Mouse (Mus musculus) right cerebral cortex, postnatal 4 days (tissue): ENCODE results near the gene Taar5.

ENCODE experiments used
- DNase-seq: peaks from one replicate; pipeline ENCODE4 v3.0.0-alpha.2; 2022

The Taar5 gene

DNA sequence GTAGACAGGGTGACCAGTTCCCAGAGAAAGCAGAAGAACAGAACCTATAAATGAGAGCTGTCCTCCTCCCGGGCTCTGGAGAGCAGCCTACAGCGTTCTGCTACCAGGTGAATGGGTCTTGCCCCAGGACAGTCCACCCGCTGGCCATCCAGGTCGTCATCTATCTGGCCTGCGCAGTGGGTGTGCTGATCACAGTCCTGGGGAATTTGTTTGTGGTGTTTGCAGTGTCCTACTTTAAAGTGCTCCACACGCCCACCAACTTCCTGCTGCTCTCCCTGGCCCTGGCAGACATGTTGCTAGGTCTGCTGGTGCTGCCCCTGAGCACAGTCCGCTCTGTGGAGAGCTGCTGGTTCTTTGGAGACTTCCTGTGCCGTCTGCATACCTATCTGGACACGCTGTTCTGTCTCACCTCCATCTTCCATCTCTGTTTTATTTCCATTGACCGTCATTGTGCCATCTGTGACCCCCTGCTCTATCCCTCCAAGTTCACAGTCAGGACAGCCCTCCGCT, at the start of gene Taar5:
TSS of gene Taar5 (plus strand) at position 51 of the 510 bp plus-strand sequence.
- no peak for DNase-seq

DNA sequence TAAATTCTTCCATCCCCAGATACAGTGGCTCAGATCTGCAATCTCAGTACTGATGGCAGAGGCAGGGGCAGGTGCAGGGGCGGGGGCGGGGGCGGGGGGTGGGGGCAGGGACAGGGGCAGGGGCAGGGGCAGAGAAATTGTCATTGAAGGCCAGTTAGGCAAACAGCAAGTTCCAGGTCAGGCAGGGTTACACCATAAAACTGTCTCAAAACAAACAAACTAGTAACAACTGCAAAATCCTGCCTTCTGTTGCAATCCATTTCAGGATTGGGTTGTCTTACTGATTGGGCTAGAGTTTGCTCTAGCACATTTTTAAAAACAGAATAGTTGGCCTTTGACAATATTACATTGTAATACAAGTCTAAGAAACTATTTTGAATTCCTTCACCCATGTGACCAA, 48.0 kb upstream of the Taar5 start:
- no peak for DNase-seq

- DNase-seq, result no peak
Measured at GRCm38 (mm10) chr10:23923941-23924340, 46.6 kb upstream of the Taar5 start.

DNA sequence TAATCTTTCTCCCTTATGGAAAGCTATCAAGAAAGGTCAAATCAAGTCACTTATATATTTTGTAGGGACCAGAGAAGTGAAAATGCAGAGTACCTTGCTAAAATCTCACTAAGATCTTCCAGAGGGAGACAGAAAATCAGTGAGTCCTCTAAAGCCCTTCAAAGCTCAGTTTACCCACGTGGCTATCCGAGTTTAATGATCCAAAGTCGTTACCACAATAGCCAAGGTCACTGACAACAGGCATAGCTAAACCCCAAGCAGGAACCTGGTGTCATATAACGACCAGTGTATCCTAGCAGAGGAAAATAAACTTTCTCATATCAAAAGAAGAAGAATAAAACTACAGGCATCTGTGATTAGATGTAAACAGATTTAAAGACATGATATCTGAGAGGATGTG, 32.9 kb upstream of the Taar5 start:
- DNase-seq, result no peak

GRCm38 (mm10) chr10:23938312-23938711, 32.2 kb upstream of the Taar5 start, which contains the start of gene Taar2:
Taar2 (plus strand) TSS chr10:23938572.
- DNase-seq, result no peak

GRCm38 (mm10) chr10:23942465-23942864, 28.0 kb upstream of the Taar5 start:
- no peak for DNase-seq

- no peak for DNase-seq
Measured at GRCm38 (mm10) chr10:23948026-23948425, 22.5 kb upstream of the Taar5 start.

GRCm38 (mm10) chr10:23949508-23950005, 20.9 kb upstream of the Taar5 start, which contains the start of gene Taar3:
Taar3 (plus strand) TSS chr10:23949558.
- peak; percentile 19 for DNase-seq

GRCm38 (mm10) chr10:23951714-23952113, 18.8 kb upstream of the Taar5 start:
- no peak for DNase-seq

DNA sequence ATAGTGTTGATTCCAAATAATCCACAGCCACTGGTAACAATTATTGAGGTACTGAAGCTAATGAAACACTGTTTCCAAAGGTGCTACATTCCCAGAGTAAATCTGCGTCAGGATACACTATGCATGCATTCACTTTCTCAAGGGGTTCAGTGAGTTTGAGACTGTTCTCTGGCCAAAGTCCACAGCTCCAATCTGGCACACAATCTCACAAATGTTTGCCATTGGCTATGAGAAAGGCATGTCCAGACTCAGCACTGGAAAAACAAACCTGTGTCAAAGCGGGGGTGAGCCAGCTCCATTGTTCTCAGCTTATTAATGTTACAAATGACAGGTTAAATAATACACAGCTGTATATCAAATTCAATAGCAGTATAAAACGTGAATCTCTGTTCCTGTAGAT, 11.4 kb upstream of the Taar5 start:
- DNase-seq, result no peak

DNA sequence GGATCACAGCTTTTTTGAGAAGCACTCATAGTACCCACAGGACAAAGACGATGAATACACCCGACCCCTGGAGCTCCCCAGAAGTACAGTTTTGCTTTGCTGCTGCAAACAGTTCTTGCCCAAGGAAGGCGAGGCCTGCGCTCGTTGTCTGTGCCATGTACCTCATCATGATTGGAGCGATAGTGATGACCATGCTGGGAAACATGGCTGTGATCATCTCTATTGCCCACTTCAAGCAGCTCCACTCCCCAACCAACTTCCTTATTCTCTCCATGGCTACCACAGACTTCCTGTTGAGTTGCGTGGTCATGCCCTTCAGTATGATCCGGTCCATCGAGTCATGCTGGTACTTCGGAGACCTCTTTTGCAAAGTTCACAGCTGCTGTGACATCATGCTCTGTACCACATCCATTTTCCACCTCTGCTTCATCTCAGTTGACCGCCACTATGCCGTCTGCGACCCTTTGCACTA, 10.0 kb upstream of the Taar5 start, which contains the start of gene Taar4:
TSS of gene Taar4 (plus strand) at position 51 of the 472 bp plus-strand sequence.
- no peak for DNase-seq

DNA sequence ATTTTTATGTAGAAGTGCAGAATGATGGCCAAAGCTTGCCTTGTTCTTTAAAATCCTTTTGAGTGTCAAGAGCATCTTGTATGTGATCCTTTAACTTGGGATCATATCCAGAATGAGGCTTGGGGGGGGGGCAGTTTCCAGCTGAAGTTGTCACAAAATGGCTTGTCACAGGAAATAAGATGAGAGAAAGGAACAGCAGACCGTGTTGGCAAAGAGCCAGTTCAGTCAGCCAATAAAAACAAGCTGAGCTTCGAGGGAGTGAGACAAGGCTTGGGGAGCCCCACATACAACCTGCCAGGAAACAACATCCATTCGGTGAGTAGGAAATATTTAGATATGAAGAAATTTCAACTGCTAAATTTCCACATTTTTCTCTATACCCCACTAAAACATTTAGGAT, 7.1 kb upstream of the Taar5 start:
- DNase-seq, result no peak

GRCm38 (mm10) chr10:23964921-23965610, 5.4 kb upstream of the Taar5 start:
- DNase-seq, result no peak

GRCm38 (mm10) chr10:23971256-23971655, 750 bp downstream of the Taar5 start:
- no peak for DNase-seq

GRCm38 (mm10) chr10:23977958-23978357, 7.5 kb downstream of the Taar5 start:
- DNase-seq, result no peak

- peak; percentile 71 for DNase-seq
Measured at GRCm38 (mm10) chr10:23978901-23979705, 8.6 kb downstream of the Taar5 start.

DNA sequence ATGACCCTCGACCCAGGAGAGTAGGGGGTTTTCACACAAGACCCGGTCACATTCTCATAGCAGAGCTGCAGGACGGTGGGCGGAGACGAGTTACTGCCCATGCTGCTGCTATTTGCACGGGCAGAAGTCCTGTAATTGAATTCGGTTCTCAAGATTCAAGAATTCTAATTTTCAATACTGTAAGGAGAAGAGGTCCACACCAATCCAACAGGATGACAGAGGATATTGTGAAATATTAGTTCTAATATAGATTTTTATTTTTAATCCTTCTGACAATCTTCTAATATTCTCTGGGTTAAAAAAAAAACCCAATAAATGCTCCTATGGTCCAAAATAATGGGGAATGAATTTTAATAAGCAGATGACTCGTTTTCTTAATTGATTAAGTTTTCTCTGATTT, 15.0 kb downstream of the Taar5 start, which contains the start of gene Taar6:
TSS of gene Taar6 (minus strand) at position 101 of the 400 bp plus-strand sequence.
- DNase-seq, result no peak

GRCm38 (mm10) chr10:23986419-23986818, 15.9 kb downstream of the Taar5 start:
- DNase-seq, result no peak

- no peak for DNase-seq
Measured at GRCm38 (mm10) chr10:23993381-23993780, 22.9 kb downstream of the Taar5 start, which contains the start of gene Taar7a. Taar7a (minus strand) TSS chr10:23993481.

- no peak for DNase-seq
Measured at GRCm38 (mm10) chr10:23999639-24000038, 29.1 kb downstream of the Taar5 start, which contains the start of gene Taar7b. Taar7b (plus strand) TSS chr10:23999939.

DNA sequence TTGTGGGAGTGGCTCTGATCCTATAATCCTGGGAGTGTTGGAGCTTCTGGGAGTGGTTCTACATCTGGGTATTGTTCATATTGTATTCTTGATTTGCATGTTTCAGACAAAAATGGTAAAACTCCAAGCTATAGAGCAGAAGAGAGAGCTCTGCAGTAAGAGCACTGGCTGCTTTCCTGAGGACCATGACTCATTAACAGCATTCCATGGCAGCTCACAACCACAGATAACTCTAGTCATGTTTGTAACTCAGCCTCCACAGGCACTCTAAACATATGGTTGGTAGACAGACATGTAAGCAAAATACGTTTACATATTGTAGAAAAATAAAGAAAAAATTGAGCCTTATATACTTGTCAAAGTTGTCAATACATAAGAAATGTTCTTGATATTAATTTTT, 35.9 kb downstream of the Taar5 start:
- no peak for DNase-seq

- no peak for DNase-seq
Measured at GRCm38 (mm10) chr10:24007034-24007433, 36.5 kb downstream of the Taar5 start.

DNA sequence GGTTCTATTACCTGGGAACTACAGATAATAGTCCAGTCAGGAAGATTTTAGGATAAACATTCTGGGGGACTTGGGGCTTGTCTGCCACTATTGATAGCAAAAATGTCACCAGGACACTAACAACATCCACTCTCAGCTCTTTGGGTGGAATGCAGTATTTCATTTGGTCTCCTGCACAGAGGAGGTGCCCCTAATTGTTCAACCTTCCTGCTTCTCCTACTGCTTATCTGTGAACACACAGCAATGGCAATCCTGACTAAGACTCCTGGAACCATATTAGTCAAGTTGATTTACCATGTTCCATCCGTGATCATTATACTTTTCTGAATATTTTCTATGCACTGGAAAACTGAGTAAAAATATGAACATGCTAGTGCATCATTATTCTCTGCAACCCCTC, 37.6 kb downstream of the Taar5 start:
- no peak for DNase-seq
